Mouse (Mus musculus): ENCODE results near the gene Rbbp8nl.

GRCm38 (mm10) chr2:180236500-180236899 is 53.2 kb downstream of the Rbbp8nl start:
- TF ChIP-seq CTCF (IDR thresholded peaks at IDR 0.05; ENCODE audit: borderline replicate concordance, insufficient read depth, low read depth, low read length) = no peak
- TF ChIP-seq POLR2A (IDR thresholded peaks at IDR 0.05; ENCODE audit: borderline replicate concordance, insufficient read depth, low read length) = no peak
